Mouse (Mus musculus) liver, embryonic 15.5 days (tissue): ENCODE measurements around the gene Tdrd7. TPM values are rescaled to one million over a fixed set of nuclear protein-coding genes. Genes with fewer than 3 reads are reported as not detected.

ENCODE experiments used
- ATAC-seq: fragments of 200-750 bp; cut with Nextera tagmentation; 2 replicates; pipeline ENCODE4 v1.8.0; 2017; ENCODE audit warnings: moderate number of reproducible peaks, mild to moderate bottlenecking, moderate library complexity; ENCODE audit not compliant: insufficient read depth
- H3K27ac ChIP-seq: fragments of 300-500 bp; sonication (generic); replicated peaks from 2 replicates; pipeline ENCODE4 v1.5.1; 2015; ENCODE audit warnings: mild to moderate bottlenecking, inconsistent platforms
- H3K27me3 ChIP-seq: fragments of 300-500 bp; sonication (generic); 2 replicates; pipeline ENCODE4 v1.6.1; 2015; ENCODE audit warnings: mild to moderate bottlenecking, inconsistent platforms
- H3K36me3 ChIP-seq: fragments of 300-500 bp; sonication (generic); replicated peaks from 2 replicates; pipeline ENCODE4 v1.6.1; 2015; ENCODE audit warnings: moderate library complexity, mild to moderate bottlenecking, inconsistent platforms
- H3K4me1 ChIP-seq: fragments of 300-500 bp; sonication (generic); replicated peaks from 2 replicates; pipeline ENCODE4 v1.6.1; 2015; ENCODE audit warnings: inconsistent platforms
- H3K4me2 ChIP-seq: fragments of 300-500 bp; sonication (generic); 2 replicates; pipeline ENCODE4 v1.6.1; 2015; ENCODE audit warnings: moderate library complexity, mild to moderate bottlenecking, inconsistent platforms
- H3K4me3 ChIP-seq: fragments of 300-500 bp; sonication (generic); replicated peaks from 2 replicates; pipeline ENCODE4 v1.5.1; 2015; ENCODE audit warnings: mild to moderate bottlenecking, inconsistent platforms
- H3K9ac ChIP-seq: fragments of 300-500 bp; sonication (generic); 2 replicates; pipeline ENCODE4 v1.6.1; 2015; ENCODE audit warnings: moderate library complexity, mild to moderate bottlenecking, inconsistent platforms
- H3K9me3 ChIP-seq: fragments of 300-500 bp; sonication (generic); replicated peaks from 2 replicates; pipeline ENCODE4 v1.6.1; 2016; ENCODE audit warnings: inconsistent platforms
- WGBS: fragments of 180-500 bp; shearing (Covaris S2); methylation state at CpG from one replicate; pipeline ENCODE4 v1.1.7; 2015; ENCODE audit warnings: mixed read lengths; ENCODE audit not compliant: insufficient replicate concordance; 5-methylcytosine and 5-hydroxymethylcytosine counted together
- polyA plus RNA-seq: library from polyadenylated mRNA; unstranded; fragments of >200 nt; fragmentation: Nextera tagmentation; extraction: Ambion mirVana; gene quantifications from 2 replicates; pipeline ENCODE4 v1.2.1, GENCODE M21; 2015

Gene Tdrd7
- polyA plus RNA-seq, 1 experiment from 2014 or later, result 10.0 TPM

- Histone ChIP-seq H3K27me3 (no peaks in the 10 kb centered on the region), H3K4me1 (no peaks in the 10 kb centered on the region), H3K36me3 (no peaks in the 10 kb centered on the region), H3K9me3 (no peaks in the 10 kb centered on the region), H3K4me3 (no peak overlapping the region), H3K9ac (no peak overlapping the region), H3K4me2 (no peak overlapping the region), H3K27ac (no peak overlapping the region)
- ATAC-seq, result no peak
- 58% methylated on average over 4 of the region's 4 CpGs for WGBS
These were observed 9.9 kb upstream of the Tdrd7 start for GRCm38 (mm10) chr4:45955235-45955634.

DNA sequence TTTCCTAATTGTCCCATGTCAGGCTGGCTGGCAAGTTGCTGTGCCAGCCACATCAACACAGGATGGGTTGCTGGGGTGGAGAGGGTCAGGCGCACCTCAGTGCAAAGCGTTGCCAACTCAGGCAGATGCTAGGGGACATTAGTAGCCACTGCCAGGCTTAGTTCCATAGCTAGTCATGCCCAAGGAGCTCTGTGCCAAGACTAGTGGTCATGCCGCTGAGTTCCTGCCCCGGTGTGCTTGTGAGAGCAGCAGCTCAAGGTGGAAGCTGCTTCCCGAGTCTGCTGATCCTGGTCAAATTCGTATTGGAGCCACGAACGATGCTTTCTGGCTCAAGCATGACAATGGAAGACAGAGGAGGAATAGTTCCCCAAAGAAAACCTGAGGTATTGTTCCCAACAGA lies 9.0 kb upstream of the Tdrd7 start:
- no peak for ATAC-seq
- no peak overlapping the region for H3K27ac ChIP-seq
- H3K4me3 ChIP-seq, result no peak overlapping the region
- H3K27me3 ChIP-seq, result no peaks in the 10 kb centered on the region
- no peaks in the 10 kb centered on the region for H3K4me1 ChIP-seq
- H3K9ac ChIP-seq, result no peak overlapping the region
- no peak overlapping the region for H3K4me2 ChIP-seq
- WGBS, result 76% methylated on average over 8 of the region's 8 CpGs
- no peaks in the 10 kb centered on the region for H3K9me3 ChIP-seq
- no peaks in the 10 kb centered on the region for H3K36me3 ChIP-seq

DNA sequence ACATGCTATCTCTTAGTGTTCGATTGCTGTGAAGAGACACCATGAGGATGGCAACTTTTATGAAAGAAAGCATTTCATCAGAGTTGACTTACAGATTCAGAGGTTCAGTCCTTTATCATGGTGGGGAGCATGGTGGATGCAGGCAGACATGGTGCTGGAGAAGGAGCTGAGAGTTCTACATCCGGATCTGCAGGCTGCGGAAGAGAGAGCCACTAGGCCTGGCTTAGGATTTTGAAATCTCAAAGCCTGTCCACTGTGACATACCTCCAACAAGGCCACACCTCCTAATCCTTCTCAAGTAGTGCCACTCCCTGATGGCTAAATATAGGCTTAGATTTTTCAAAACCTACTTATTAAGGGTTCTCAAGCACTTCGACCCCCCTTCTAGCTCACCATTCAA lies 8.4 kb upstream of the Tdrd7 start:
- ATAC-seq, result no peak
- Histone ChIP-seq H3K4me2 (no peak overlapping the region), H3K36me3 (no peaks in the 10 kb centered on the region), H3K9me3 (no peaks in the 10 kb centered on the region), H3K9ac (no peak overlapping the region), H3K4me3 (no peak overlapping the region), H3K27me3 (no peaks in the 10 kb centered on the region), H3K27ac (no peak overlapping the region), H3K4me1 (no peaks in the 10 kb centered on the region)
- 71% methylated on average over 4 of the region's 4 CpGs for WGBS

DNA sequence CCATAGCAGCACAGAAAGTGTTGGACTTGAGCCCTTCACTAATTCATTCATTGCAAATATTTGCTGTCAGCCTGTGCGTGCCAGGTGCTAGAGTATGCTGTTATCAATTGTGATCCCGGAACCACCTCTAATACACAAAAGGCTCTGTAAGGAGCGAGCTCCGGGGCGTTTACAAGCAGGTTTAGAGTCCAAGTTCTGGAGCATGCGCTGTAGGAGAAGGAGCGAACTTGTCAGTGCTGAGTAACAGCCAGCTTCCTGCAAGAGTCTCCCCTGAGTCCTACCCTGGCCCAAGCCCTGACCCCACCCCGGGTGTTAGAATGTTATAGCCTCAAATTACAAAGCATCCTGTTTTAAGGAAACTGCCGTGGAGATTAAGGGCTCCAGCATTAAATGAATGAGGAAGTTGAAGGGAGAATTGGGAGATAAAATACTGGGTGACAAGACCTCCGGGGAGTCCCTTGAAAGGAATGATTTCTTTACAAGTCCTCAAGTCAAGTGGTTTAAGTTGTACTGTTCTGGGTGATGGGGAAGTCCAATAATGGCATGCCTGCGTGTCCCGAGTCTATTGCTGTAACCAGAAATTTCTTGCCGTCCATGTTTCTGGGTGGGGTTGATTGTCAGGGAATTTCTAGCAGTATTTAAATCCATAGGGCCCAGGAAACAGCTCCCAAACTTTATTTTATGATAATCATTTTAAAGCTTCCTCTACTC lies 758 bp downstream of the Tdrd7 start:
- peak; percentile 56 for ATAC-seq
- Histone ChIP-seq H3K4me2 (peak overlapping the region; percentile 5; the same call in 1 of the 2 replicates), H3K27ac (peak overlapping the region; percentile 51; the same call in 1 of the 2 replicates), H3K27me3 (peaks cover 12% of the 10 kb centered on the region), H3K9me3 (no peaks in the 10 kb centered on the region), H3K4me3 (no peak overlapping the region), H3K36me3 (no peaks in the 10 kb centered on the region), H3K4me1 (peaks cover 27% of the 10 kb centered on the region), H3K9ac (no peak overlapping the region)
- 28% methylated on average over 13 of the region's 13 CpGs for WGBS

GRCm38 (mm10) chr4:45966716-45967115 lies 1.6 kb downstream of the Tdrd7 start:
- no peak overlapping the region for H3K9ac ChIP-seq
- H3K4me1 ChIP-seq, result peaks cover 27% of the 10 kb centered on the region
- H3K4me3 ChIP-seq, result no peak overlapping the region
- WGBS, result 30% methylated on average over 6 of the region's 6 CpGs
- H3K36me3 ChIP-seq, result no peaks in the 10 kb centered on the region
- ATAC-seq, result peak; percentile 32; the same call in 1 of the 2 replicates
- peaks cover 17% of the 10 kb centered on the region for H3K27me3 ChIP-seq
- no peaks in the 10 kb centered on the region for H3K9me3 ChIP-seq
- peak overlapping the region; percentile 7; the same call in 1 of the 2 replicates for H3K4me2 ChIP-seq
- H3K27ac ChIP-seq, result peak overlapping the region; percentile 75

- H3K4me2 ChIP-seq, result no peak overlapping the region
- peak overlapping the region; percentile 75 for H3K27ac ChIP-seq
- H3K4me3 ChIP-seq, result no peak overlapping the region
- H3K9ac ChIP-seq, result no peak overlapping the region
- H3K9me3 ChIP-seq, result no peaks in the 10 kb centered on the region
- no peak for ATAC-seq
- H3K36me3 ChIP-seq, result no peaks in the 10 kb centered on the region
- H3K27me3 ChIP-seq, result peaks cover 26% of the 10 kb centered on the region
- 51% methylated on average over 9 of the region's 9 CpGs for WGBS
- peaks cover 36% of the 10 kb centered on the region for H3K4me1 ChIP-seq
These were observed 2.6 kb downstream of the Tdrd7 start for GRCm38 (mm10) chr4:45967479-45968341.

DNA sequence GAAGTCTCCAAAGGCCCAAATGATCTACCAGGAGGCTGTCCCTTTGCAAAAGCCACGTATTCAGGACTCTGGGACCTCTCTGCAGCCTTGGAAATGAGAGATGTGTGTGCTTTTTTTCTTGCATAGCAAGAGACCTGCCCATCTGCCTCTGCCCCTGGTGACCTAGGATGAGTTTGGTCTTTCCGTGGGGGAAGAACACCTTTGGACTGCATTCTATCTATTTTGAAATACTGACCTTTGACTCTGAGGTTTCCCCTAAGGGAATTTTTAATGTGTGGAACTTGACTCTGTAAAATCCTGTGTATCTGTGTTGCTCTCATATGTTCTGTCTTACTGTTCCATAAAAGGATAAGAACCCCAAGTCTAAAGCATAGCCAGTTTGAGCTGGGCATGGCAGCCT lies 3.9 kb downstream of the Tdrd7 start:
- H3K9ac ChIP-seq, result no peak overlapping the region
- ATAC-seq, result no peak
- H3K4me3 ChIP-seq, result no peak overlapping the region
- no peaks in the 10 kb centered on the region for H3K36me3 ChIP-seq
- H3K9me3 ChIP-seq, result no peaks in the 10 kb centered on the region
- no peak overlapping the region for H3K27ac ChIP-seq
- H3K4me2 ChIP-seq, result peak overlapping the region; percentile 21; the same call in 1 of the 2 replicates
- H3K27me3 ChIP-seq, result peaks cover 40% of the 10 kb centered on the region
- 26% methylated on average over 2 of the region's 2 CpGs for WGBS
- H3K4me1 ChIP-seq, result peaks cover 45% of the 10 kb centered on the region

GRCm38 (mm10) chr4:45970048-45970560 lies 5.0 kb downstream of the Tdrd7 start:
- Histone ChIP-seq H3K9me3 (no peaks in the 10 kb centered on the region), H3K4me2 (no peak overlapping the region), H3K4me1 (peaks cover 39% of the 10 kb centered on the region), H3K4me3 (no peak overlapping the region), H3K27me3 (peaks cover 49% of the 10 kb centered on the region), H3K36me3 (no peaks in the 10 kb centered on the region), H3K27ac (no peak overlapping the region), H3K9ac (no peak overlapping the region)
- 44% methylated on average over 7 of the region's 7 CpGs for WGBS
- no peak for ATAC-seq

DNA sequence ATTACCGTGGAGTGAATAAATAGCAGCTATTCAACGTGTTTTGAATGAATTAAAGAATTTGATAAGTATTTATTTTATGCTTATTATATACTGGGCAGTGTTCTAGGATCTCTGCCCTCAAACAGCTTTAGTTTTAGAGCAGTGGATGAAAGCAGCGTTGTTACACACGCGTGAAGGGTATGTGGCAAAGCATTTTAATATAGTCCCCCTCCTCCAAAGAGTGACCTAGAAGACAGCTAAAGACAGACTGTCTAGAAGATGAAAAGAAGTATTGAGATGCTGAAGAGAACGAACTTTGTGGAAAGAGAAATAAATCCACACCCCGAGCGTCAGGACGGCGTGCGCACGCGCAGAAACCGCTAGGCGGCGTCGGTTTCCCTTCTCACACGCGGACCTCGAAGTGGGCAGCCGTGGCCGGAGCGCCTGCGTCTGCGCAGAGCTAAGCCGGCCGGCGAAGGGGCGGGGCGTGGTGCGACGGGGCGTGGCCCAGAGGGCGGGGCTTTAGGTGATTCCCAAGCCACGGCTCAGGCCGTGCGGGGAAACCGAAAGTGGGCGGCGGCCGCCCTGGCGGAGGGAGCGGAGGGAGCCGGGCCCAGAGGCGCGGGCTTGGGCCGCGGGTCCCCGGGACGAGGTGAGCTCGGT lies 6.8 kb downstream of the Tdrd7 start:
- peak overlapping the region; percentile 76 for H3K9ac ChIP-seq
- peak overlapping the region; percentile 99 for H3K4me2 ChIP-seq
- ATAC-seq, result peak; percentile 97
- H3K4me1 ChIP-seq, result peaks cover 29% of the 10 kb centered on the region
- H3K27me3 ChIP-seq, result peaks cover 51% of the 10 kb centered on the region
- peak overlapping the region; percentile 86 for H3K4me3 ChIP-seq
- no peaks in the 10 kb centered on the region for H3K36me3 ChIP-seq
- H3K27ac ChIP-seq, result peak overlapping the region; percentile 59
- 2% methylated on average over 51 of the region's 51 CpGs for WGBS
- H3K9me3 ChIP-seq, result no peaks in the 10 kb centered on the region

DNA sequence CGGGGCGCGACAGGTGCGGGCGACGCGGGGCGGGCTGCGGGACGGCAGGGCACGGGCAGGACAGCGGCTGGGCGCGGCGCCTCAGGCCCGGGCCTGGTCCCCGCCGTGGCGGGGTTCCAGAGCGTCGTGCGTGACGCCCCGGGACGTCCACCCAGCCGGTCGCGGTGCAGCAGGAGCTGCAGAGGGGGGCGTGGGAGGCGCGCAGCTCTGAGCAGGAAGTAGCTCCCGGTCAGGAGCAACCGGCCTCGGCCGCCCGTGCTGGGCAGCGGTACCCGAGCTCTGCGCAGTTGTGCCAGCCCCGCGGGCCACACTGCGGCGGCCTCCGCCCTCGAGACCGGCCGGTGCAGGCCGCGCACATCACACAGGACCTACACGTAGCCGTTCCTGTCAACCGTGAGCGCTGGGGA lies 7.3 kb downstream of the Tdrd7 start:
- H3K4me1 ChIP-seq, result peaks cover 28% of the 10 kb centered on the region
- H3K9me3 ChIP-seq, result no peaks in the 10 kb centered on the region
- H3K36me3 ChIP-seq, result no peaks in the 10 kb centered on the region
- peak; percentile 70 for ATAC-seq
- H3K27ac ChIP-seq, result peak overlapping the region; percentile 59
- H3K4me3 ChIP-seq, result peak overlapping the region; percentile 86
- under 1% methylated on average over 53 of the region's 53 CpGs for WGBS
- H3K27me3 ChIP-seq, result peaks cover 49% of the 10 kb centered on the region
- peak overlapping the region; percentile 99 for H3K4me2 ChIP-seq
- peak overlapping the region; percentile 76 for H3K9ac ChIP-seq

DNA sequence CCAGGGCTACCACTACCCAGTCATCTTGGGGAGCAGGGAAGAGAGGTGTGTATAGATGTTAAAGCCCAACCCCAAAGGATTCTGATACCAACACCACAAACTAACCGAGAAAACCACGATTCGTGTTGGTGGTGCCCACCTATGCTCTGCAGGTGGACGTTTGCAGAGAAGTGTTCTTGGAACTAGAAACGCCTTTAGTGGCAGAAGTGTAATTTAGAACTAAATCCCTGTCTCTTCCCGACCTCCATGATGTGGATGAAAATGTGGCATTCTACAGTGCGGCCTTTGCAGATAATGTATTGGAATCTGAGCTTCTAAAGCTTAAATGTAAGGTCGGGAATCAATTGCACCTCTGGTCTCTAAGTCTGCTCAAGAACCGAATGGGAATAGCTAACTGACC lies 7.8 kb downstream of the Tdrd7 start:
- Histone ChIP-seq H3K4me2 (peak overlapping the region; percentile 99), H3K27me3 (peaks cover 46% of the 10 kb centered on the region), H3K9ac (peak overlapping the region; percentile 76), H3K27ac (0 out of 2 replicates have a peak overlapping the region, but pooled peaks have one; percentile 59), H3K4me3 (peak overlapping the region; percentile 86), H3K4me1 (peaks cover 24% of the 10 kb centered on the region), H3K36me3 (no peaks in the 10 kb centered on the region), H3K9me3 (no peaks in the 10 kb centered on the region)
- 31% methylated on average over 9 of the region's 9 CpGs for WGBS
- no peak for ATAC-seq
